19 mouse cellular contexts compared by ENCODE assay signal in genomic region chr7:119860116-119860515, GRCm38 (mm10). TPM values are rescaled to one million over a fixed set of nuclear protein-coding genes. Genes with fewer than 3 reads are reported as not detected.
DNase-seq lines count a peak whose midpoint lies in the region; ATAC-seq and TF ChIP-seq lines count a peak whose summit lies in the region.
"Had no signal": no experiment of that assay in that cellular context is flagged by ENCODE, and none has a peak within 500 bp of the region (broad histone marks: within the 10 kb centered on the region; RNA-seq: fewer than 3 reads in every experiment).

No protein-coding gene starts in this region.

- no peak overlapping the region for H3K4me3 ChIP-seq in midbrain, embryonic 10.5 days
- no peak overlapping the region for H3K4me3 ChIP-seq in midbrain, postnatal 0 days (ENCODE audit: low read depth, low read length)
- H3K4me3 ChIP-seq in intestine, embryonic 15.5 days (replicated peaks) = no peak overlapping the region
- H3K4me3 ChIP-seq: erythroblast, embryonic 14.5 days; heart, embryonic 13.5 days; limb, embryonic 15.5 days; liver, embryonic 15.5 days had no signal

- no peak for DNase-seq in midbrain, embryonic 10.5 days (ENCODE audit: low spot score)
- no peak for DNase-seq in midbrain, postnatal 0 days (ENCODE audit: low spot score)
- peak; percentile 69 for DNase-seq in ZHBTc4 (ENCODE audit: low read depth, low spot score)
- no peak for DNase-seq in urinary bladder, postnatal 36 days (ENCODE audit: low spot score in 2 of 2)
- DNase-seq in right cerebral cortex, postnatal 10 days (ENCODE audit: low spot score in 2 of 2) = no peak
- no peak for DNase-seq in heart, postnatal 14 days
- DNase-seq: adrenal gland, postnatal 25 days; cerebellum, adult 11 months; heart, adult 11 months; heart, postnatal 36 days; thymus, adult 2 months had no signal

- H3K36me3 ChIP-seq in midbrain, embryonic 10.5 days = peaks cover 34% of the 10 kb centered on the region
- H3K36me3 ChIP-seq in midbrain, postnatal 0 days (ENCODE audit: insufficient read depth, low read length) = peaks cover 10% of the 10 kb centered on the region; the same call in 1 of the 2 replicates
- H3K36me3 ChIP-seq in intestine, embryonic 15.5 days = peaks cover 10% of the 10 kb centered on the region

- no peak for ATAC-seq in midbrain, postnatal 0 days (ENCODE audit: low FRiP score)
- ATAC-seq in intestine, embryonic 15.5 days = peak; percentile 30
- ATAC-seq: forebrain, embryonic 14.5 days; hindbrain, embryonic 16.5 days had no signal

- intact Hi-C loops in heart, postnatal 14 days (cut with DNase I) = loop anchor here (2.0 kb wide), 1 partner anchor 35 kb away; the partner anchor contains the start of gene Lyrm1

- peaks cover 48% of the 10 kb centered on the region for H3K4me1 ChIP-seq in midbrain, embryonic 10.5 days
- peaks cover 5% of the 10 kb centered on the region; the same call in 1 of the 2 replicates for H3K4me1 ChIP-seq in midbrain, postnatal 0 days (ENCODE audit: insufficient read depth, low read length)
- H3K4me1 ChIP-seq in intestine, embryonic 15.5 days (replicated peaks) = peaks cover 8% of the 10 kb centered on the region; the same call in 1 of the 2 replicates

- 89% methylated on average over 3 of the region's 3 CpGs for WGBS in midbrain, embryonic 10.5 days
- 79% methylated on average over 3 of the region's 3 CpGs for WGBS in midbrain, postnatal 0 days
- 80% methylated on average over 3 of the region's 3 CpGs for WGBS in intestine, embryonic 15.5 days

- no peak overlapping the region for H3K9ac ChIP-seq in midbrain, postnatal 0 days (replicated peaks; ENCODE audit: low read length, poor library complexity, severe bottlenecking)
- no peak overlapping the region for H3K9ac ChIP-seq in intestine, embryonic 15.5 days
- H3K9ac ChIP-seq: heart, embryonic 13.5 days; limb, embryonic 15.5 days; liver, embryonic 15.5 days had no signal

- no peaks in the 10 kb centered on the region for H3K27me3 ChIP-seq in midbrain, embryonic 10.5 days (ENCODE audit: low read depth, poor library complexity, severe bottlenecking)
- no peaks in the 10 kb centered on the region for H3K27me3 ChIP-seq in midbrain, postnatal 0 days (ENCODE audit: insufficient read depth, low read length)
- no peaks in the 10 kb centered on the region for H3K27me3 ChIP-seq in intestine, embryonic 15.5 days (replicated peaks)
- H3K27me3 ChIP-seq: heart, embryonic 13.5 days; limb, embryonic 15.5 days; liver, embryonic 15.5 days had no signal

- no peak overlapping the region for H3K4me2 ChIP-seq in midbrain, postnatal 0 days (ENCODE audit: low read depth, low read length, poor library complexity, severe bottlenecking)
- no peak overlapping the region for H3K4me2 ChIP-seq in intestine, embryonic 15.5 days (replicated peaks)
- H3K4me2 ChIP-seq: heart, embryonic 13.5 days; limb, embryonic 15.5 days; liver, embryonic 15.5 days; midbrain, embryonic 11.5 days had no signal

- H3K27ac ChIP-seq in midbrain, embryonic 10.5 days (replicated peaks) = peak overlapping the region; percentile 52; the same call in 1 of the 2 replicates
- no peak overlapping the region for H3K27ac ChIP-seq in midbrain, postnatal 0 days (ENCODE audit: low read depth, low read length)
- H3K27ac ChIP-seq in intestine, embryonic 15.5 days = no peak overlapping the region
- H3K27ac ChIP-seq: liver, embryonic 15.5 days had no signal

- no peaks in the 10 kb centered on the region for H3K9me3 ChIP-seq in midbrain, embryonic 10.5 days (replicated peaks)
- H3K9me3 ChIP-seq in midbrain, postnatal 0 days (ENCODE audit: low read length) = no peaks in the 10 kb centered on the region
- H3K9me3 ChIP-seq in intestine, embryonic 15.5 days = no peaks in the 10 kb centered on the region
- H3K9me3 ChIP-seq: heart, embryonic 13.5 days; limb, embryonic 15.5 days; liver, embryonic 15.5 days had no signal

- no peak for TF ChIP-seq CTCF in midbrain, postnatal 0 days (IDR thresholded peaks at IDR 0.05)

RNA-seq across cellular contexts. Expression of gene Lyrm1, which starts 35.5 kb away (rescaled TPM):
- 11.3 and 13.3 TPM in 2 replicates for polyA plus RNA-seq in midbrain, embryonic 10.5 days (2016; fragmentation: Nextera tagmentation; extraction: Ambion mirVana)
- total RNA-seq in midbrain, postnatal 0 days (2014; rRNA removed) = 5.9 and 12.1 TPM in 2 replicates
- 25.5 and 27.4 TPM in 2 replicates for polyA plus RNA-seq in midbrain, postnatal 0 days (2015; fragmentation: Nextera tagmentation; extraction: Ambion mirVana)
- polyA plus RNA-seq in intestine, embryonic 15.5 days (2015; fragmentation: Nextera tagmentation; extraction: Ambion mirVana) = 8.1 and 9.5 TPM in 2 replicates
- total RNA-seq in heart, postnatal 14 days (2021) = 1 to 10 TPM; 6.9 to 7.6 TPM

RNA-seq across cellular contexts. Expression of gene Dcun1d3, which starts 36.0 kb away (rescaled TPM):
- polyA plus RNA-seq in midbrain, embryonic 10.5 days (2016; fragmentation: Nextera tagmentation; extraction: Ambion mirVana) = 13.1 and 15.7 TPM in 2 replicates
- total RNA-seq in midbrain, postnatal 0 days (2014; rRNA removed) = 14.5 and 14.6 TPM in 2 replicates
- 9.6 and 10.0 TPM in 2 replicates for polyA plus RNA-seq in midbrain, postnatal 0 days (2015; fragmentation: Nextera tagmentation; extraction: Ambion mirVana)
- 10.6 and 11.6 TPM in 2 replicates for polyA plus RNA-seq in intestine, embryonic 15.5 days (2015; fragmentation: Nextera tagmentation; extraction: Ambion mirVana)
- total RNA-seq in heart, postnatal 14 days (2021) = 10 to 100 TPM; 12.7 to 14.2 TPM
